Mouse (Mus musculus) heart, embryonic 12.5 days (tissue): Measurements from ENCODE around the gene Ccdc103. TPM values are rescaled to one million over a fixed set of nuclear protein-coding genes. Genes with fewer than 3 reads are reported as not detected.

Source experiments
- ATAC-seq: fragments of 200-750 bp; cut with Nextera tagmentation; 2 replicates; pipeline ENCODE4 v1.8.0; 2017; ENCODE audit warnings: moderate TSS enrichment, moderate library complexity; ENCODE audit not compliant: insufficient number of reproducible peaks, low FRiP score
- H3K27ac ChIP-seq: fragments of 300-500 bp; sonication (generic); 2 replicates; pipeline ENCODE4 v1.5.1; 2016; ENCODE audit warnings: mild to moderate bottlenecking, moderate library complexity; ENCODE audit not compliant: poor library complexity, severe bottlenecking
- H3K27me3 ChIP-seq: fragments of 300-500 bp; sonication (generic); replicated peaks from 2 replicates; pipeline ENCODE4 v1.6.1; 2016; ENCODE audit warnings: mild to moderate bottlenecking, moderate library complexity
- H3K36me3 ChIP-seq: fragments of 300-500 bp; sonication (generic); 2 replicates; pipeline ENCODE4 v1.6.1; 2016; ENCODE audit warnings: mild to moderate bottlenecking, moderate library complexity
- H3K4me1 ChIP-seq: fragments of 300-500 bp; sonication (generic); replicated peaks from 2 replicates; pipeline ENCODE4 v1.6.1; 2016; ENCODE audit warnings: mild to moderate bottlenecking
- H3K4me2 ChIP-seq: fragments of 300-500 bp; sonication (generic); 2 replicates; pipeline ENCODE4 v1.6.1; 2016; ENCODE audit warnings: mild to moderate bottlenecking, moderate library complexity
- H3K4me3 ChIP-seq: fragments of 300-500 bp; sonication (generic); 2 replicates; pipeline ENCODE4 v1.5.1; 2016; ENCODE audit warnings: mild to moderate bottlenecking
- H3K9ac ChIP-seq: fragments of 300-500 bp; sonication (generic); 2 replicates; pipeline ENCODE4 v1.6.1; 2016; ENCODE audit warnings: mild to moderate bottlenecking, moderate library complexity
- H3K9me3 ChIP-seq: fragments of 300-500 bp; sonication (generic); replicated peaks from 2 replicates; pipeline ENCODE4 v1.6.1; 2016; ENCODE audit warnings: mild to moderate bottlenecking, moderate library complexity
- WGBS: fragments of 180-500 bp; shearing (Covaris S2); methylation state at CpG from one replicate; pipeline ENCODE4 v1.1.7; 2016; 5-methylcytosine and 5-hydroxymethylcytosine counted together
- polyA plus RNA-seq: library from polyadenylated mRNA; unstranded; fragments of >200 nt; fragmentation: Nextera tagmentation; extraction: Ambion mirVana; gene quantifications from 2 replicates; pipeline ENCODE4 v1.2.1, GENCODE M21; 2016

Gene Ccdc103
- polyA plus RNA-seq, 1 experiment from 2014 or later: 0.42 TPM

GRCm38 (mm10) chr11:102855941-102856340 lies 25.1 kb upstream of the Ccdc103 start:
- peaks cover 91% of the 10 kb centered on the region for H3K36me3 ChIP-seq
- ATAC-seq: no peak
- H3K4me1 ChIP-seq: no peaks in the 10 kb centered on the region
- 80% methylated on average over 6 of the region's 6 CpGs for WGBS
- H3K4me2 ChIP-seq: no peak overlapping the region
- H3K27ac ChIP-seq: no peak overlapping the region
- no peaks in the 10 kb centered on the region for H3K9me3 ChIP-seq
- H3K9ac ChIP-seq: no peak overlapping the region
- H3K4me3 ChIP-seq: no peak overlapping the region
- no peaks in the 10 kb centered on the region for H3K27me3 ChIP-seq

- Histone ChIP-seq H3K9me3 (no peaks in the 10 kb centered on the region), H3K4me3 (no peak overlapping the region), H3K4me2 (no peak overlapping the region), H3K9ac (no peak overlapping the region), H3K27me3 (no peaks in the 10 kb centered on the region), H3K27ac (no peak overlapping the region), H3K36me3 (peaks cover 94% of the 10 kb centered on the region), H3K4me1 (no peaks in the 10 kb centered on the region)
- ATAC-seq: no peak
- WGBS: 89% methylated on average over 11 of the region's 11 CpGs
Observed at GRCm38 (mm10) chr11:102858951-102859350, 22.1 kb upstream of the Ccdc103 start.

- Histone ChIP-seq H3K27me3 (no peaks in the 10 kb centered on the region), H3K4me3 (no peak overlapping the region), H3K9me3 (no peaks in the 10 kb centered on the region), H3K4me2 (no peak overlapping the region), H3K4me1 (no peaks in the 10 kb centered on the region), H3K9ac (no peak overlapping the region), H3K36me3 (peaks cover 92% of the 10 kb centered on the region), H3K27ac (no peak overlapping the region)
- WGBS: 96% methylated on average over 8 of the region's 8 CpGs
- ATAC-seq: no peak
Observed at GRCm38 (mm10) chr11:102859933-102860332, 21.1 kb upstream of the Ccdc103 start.

- Histone ChIP-seq H3K4me1 (0 out of 2 replicates have a peak, but pooled peaks cover 3% of the 10 kb centered on the region), H3K4me3 (no peak overlapping the region), H3K27me3 (no peaks in the 10 kb centered on the region), H3K9me3 (no peaks in the 10 kb centered on the region), H3K36me3 (peaks cover 91% of the 10 kb centered on the region), H3K4me2 (no peak overlapping the region), H3K27ac (no peak overlapping the region), H3K9ac (no peak overlapping the region)
- 40% methylated on average over 4 of the region's 4 CpGs for WGBS
- ATAC-seq: no peak
Observed at GRCm38 (mm10) chr11:102864272-102864671, 16.7 kb upstream of the Ccdc103 start.

GRCm38 (mm10) chr11:102874801-102875334 lies 6.1 kb upstream of the Ccdc103 start:
- H3K4me3 ChIP-seq: no peak overlapping the region
- H3K36me3 ChIP-seq: peaks cover 62% of the 10 kb centered on the region
- ATAC-seq: no peak
- peaks cover 8% of the 10 kb centered on the region for H3K4me1 ChIP-seq
- no peaks in the 10 kb centered on the region for H3K9me3 ChIP-seq
- no peaks in the 10 kb centered on the region for H3K27me3 ChIP-seq
- H3K27ac ChIP-seq: no peak overlapping the region
- H3K4me2 ChIP-seq: no peak overlapping the region
- WGBS: 88% methylated on average over 7 of the region's 7 CpGs
- H3K9ac ChIP-seq: peak overlapping the region; percentile 28; the same call in 1 of the 2 replicates

- peak overlapping the region; percentile 87; the same call in 1 of the 2 replicates for H3K4me2 ChIP-seq
- H3K9me3 ChIP-seq: no peaks in the 10 kb centered on the region
- no peak for ATAC-seq
- peaks cover 14% of the 10 kb centered on the region for H3K27me3 ChIP-seq
- H3K9ac ChIP-seq: no peak overlapping the region
- peaks cover 25% of the 10 kb centered on the region for H3K4me1 ChIP-seq
- H3K36me3 ChIP-seq: peaks cover 29% of the 10 kb centered on the region
- no peak overlapping the region for H3K4me3 ChIP-seq
- WGBS: 77% methylated on average over 2 of the region's 2 CpGs
- H3K27ac ChIP-seq: no peak overlapping the region
Observed at GRCm38 (mm10) chr11:102879558-102879957, 1.4 kb upstream of the Ccdc103 start.

GRCm38 (mm10) chr11:102881314-102882198 lies 552 bp downstream of the Ccdc103 start:
- H3K9me3 ChIP-seq: no peaks in the 10 kb centered on the region
- H3K9ac ChIP-seq: peak overlapping the region; percentile 87
- H3K27ac ChIP-seq: no peak overlapping the region
- H3K4me1 ChIP-seq: peaks cover 34% of the 10 kb centered on the region
- H3K27me3 ChIP-seq: peaks cover 20% of the 10 kb centered on the region
- H3K4me3 ChIP-seq: peak overlapping the region; percentile 89
- WGBS: 9% methylated on average over 13 of the region's 13 CpGs
- peak; percentile 43; the same call in 1 of the 2 replicates for ATAC-seq
- peak overlapping the region; percentile 87 for H3K4me2 ChIP-seq
- peaks cover 12% of the 10 kb centered on the region for H3K36me3 ChIP-seq

- Histone ChIP-seq H3K9me3 (no peaks in the 10 kb centered on the region), H3K4me1 (peaks cover 28% of the 10 kb centered on the region), H3K27ac (no peak within 1 kb of the TSS), H3K36me3 (no peaks in the 10 kb centered on the region), H3K4me3 (no peak within 1 kb of the TSS), H3K4me2 (peak within 1 kb of the TSS; percentile 9; the same call in 1 of the 2 replicates), H3K27me3 (peaks cover 39% of the 10 kb centered on the region), H3K9ac (no peak within 1 kb of the TSS)
- 49% methylated on average over 10 of the region's 10 CpGs for WGBS
- no peak for ATAC-seq
Observed at GRCm38 (mm10) chr11:102884616-102885219, 3.7 kb downstream of the Ccdc103 start, which contains the start of gene Fam187a. TSS of gene Fam187a (plus strand) at chr11:102885169.

GRCm38 (mm10) chr11:102887433-102887832 lies 6.4 kb downstream of the Ccdc103 start:
- H3K36me3 ChIP-seq: no peaks in the 10 kb centered on the region
- ATAC-seq: no peak
- peaks cover 58% of the 10 kb centered on the region for H3K27me3 ChIP-seq
- no peaks in the 10 kb centered on the region for H3K9me3 ChIP-seq
- no peak overlapping the region for H3K4me2 ChIP-seq
- H3K9ac ChIP-seq: no peak overlapping the region
- 78% methylated on average over 5 of the region's 5 CpGs for WGBS
- H3K27ac ChIP-seq: no peak overlapping the region
- H3K4me1 ChIP-seq: peaks cover 17% of the 10 kb centered on the region
- no peak overlapping the region for H3K4me3 ChIP-seq

GRCm38 (mm10) chr11:102888135-102888534 lies 7.1 kb downstream of the Ccdc103 start:
- H3K9me3 ChIP-seq: no peaks in the 10 kb centered on the region
- H3K9ac ChIP-seq: no peak overlapping the region
- no peak for ATAC-seq
- H3K27me3 ChIP-seq: peaks cover 55% of the 10 kb centered on the region
- H3K4me1 ChIP-seq: peaks cover 17% of the 10 kb centered on the region
- no peaks in the 10 kb centered on the region for H3K36me3 ChIP-seq
- H3K4me3 ChIP-seq: no peak overlapping the region
- 56% methylated on average over 3 of the region's 3 CpGs for WGBS
- H3K27ac ChIP-seq: no peak overlapping the region
- H3K4me2 ChIP-seq: no peak overlapping the region

GRCm38 (mm10) chr11:102890096-102890495 lies 9.1 kb downstream of the Ccdc103 start:
- Histone ChIP-seq H3K27ac (no peak overlapping the region), H3K36me3 (no peaks in the 10 kb centered on the region), H3K4me2 (no peak overlapping the region), H3K4me1 (peaks cover 4% of the 10 kb centered on the region; the same call in 1 of the 2 replicates), H3K27me3 (peaks cover 68% of the 10 kb centered on the region), H3K4me3 (no peak overlapping the region), H3K9me3 (no peaks in the 10 kb centered on the region), H3K9ac (no peak overlapping the region)
- ATAC-seq: no peak
- 68% methylated on average over 5 of the region's 5 CpGs for WGBS
